Mouse (Mus musculus): Measurements from ENCODE around the gene Arhgap10. TPM values are rescaled to one million over a fixed set of nuclear protein-coding genes. Genes with fewer than 3 reads are reported as not detected.

Arhgap10 gene
- polyA plus RNA-seq, 1 experiment from 2014 or later: 116 TPM

DNA sequence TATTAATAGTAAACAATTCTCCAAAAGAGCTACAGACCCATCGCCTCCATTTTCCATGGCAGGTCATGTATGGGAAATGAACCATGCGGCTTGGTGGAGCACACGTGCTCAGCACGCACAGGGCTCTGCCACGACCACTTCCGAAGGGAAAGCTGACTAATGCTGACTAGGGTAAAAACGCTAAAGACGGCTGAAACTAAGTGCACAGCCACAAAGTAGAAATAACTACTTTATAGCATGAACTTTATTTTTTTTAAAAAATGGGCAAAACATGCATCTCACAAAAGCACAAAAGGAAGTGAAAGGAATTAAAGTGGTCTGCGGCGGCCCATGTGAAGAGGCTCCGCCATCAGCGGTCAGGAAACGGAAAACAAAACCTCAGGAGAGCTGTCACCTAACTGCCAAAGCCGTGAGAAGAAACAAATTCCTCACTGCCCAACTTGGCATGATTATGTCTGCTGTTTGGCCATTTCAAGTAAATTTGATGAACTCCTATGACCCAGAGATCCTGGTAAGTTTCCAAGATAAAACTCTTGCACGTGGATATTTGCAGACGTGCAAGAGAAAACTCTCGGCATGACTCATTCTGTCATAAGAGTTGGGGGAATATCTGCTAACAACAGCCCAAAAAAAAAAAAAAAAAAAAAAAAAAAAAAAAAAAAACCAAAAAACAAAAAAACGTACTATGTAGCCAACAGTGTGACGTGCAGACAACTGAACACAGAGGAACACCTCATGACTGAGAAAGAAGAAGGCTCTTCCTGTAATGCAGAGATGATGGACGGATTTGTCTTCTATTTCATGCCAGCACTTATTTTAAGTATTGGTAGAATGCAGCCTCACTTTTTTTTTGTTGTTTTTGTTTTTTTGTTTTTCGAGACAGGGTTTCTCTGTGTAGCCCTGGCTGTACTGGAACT, 66.0 kb downstream of the Arhgap10 start:
- Histone ChIP-seq H3K36me3 (ENCODE audit: inconsistent target) (peaks cover 15% of the 10 kb centered on the region), H3K79me2 (ENCODE audit: inconsistent target) (peaks cover 90% of the 10 kb centered on the region), H3K4me3 (ENCODE audit: inconsistent target) (no peak overlapping the region), H3K27ac (peak overlapping the region; percentile 90)
- WGBS (ENCODE audit: missing documents): 48% methylated on average over 20 of the region's 21 CpGs

DNA sequence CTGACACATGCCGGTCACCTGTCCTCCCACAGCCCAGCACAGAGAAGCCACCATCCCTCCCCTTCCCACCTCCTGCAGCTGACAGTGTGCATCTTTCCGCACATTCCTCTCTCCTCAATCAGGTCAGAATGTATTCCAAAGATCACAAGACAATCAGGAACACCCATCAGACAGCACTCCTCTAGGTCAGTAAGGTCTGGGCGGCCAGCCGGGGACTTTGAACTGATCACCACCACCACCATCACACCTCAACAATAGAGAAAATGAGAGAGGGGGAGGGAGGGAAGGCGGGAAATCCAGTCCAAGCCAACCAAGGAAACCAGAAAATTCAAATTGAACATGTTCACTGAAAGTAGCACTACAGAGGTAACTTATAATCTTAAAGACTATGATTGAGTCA, 66.7 kb downstream of the Arhgap10 start:
- peaks cover 15% of the 10 kb centered on the region for H3K36me3 ChIP-seq (ENCODE audit: inconsistent target)
- peaks cover 90% of the 10 kb centered on the region for H3K79me2 ChIP-seq (ENCODE audit: inconsistent target)
- H3K4me3 ChIP-seq (ENCODE audit: inconsistent target): no peak overlapping the region
- H3K27ac ChIP-seq: peak overlapping the region; percentile 90
- WGBS (ENCODE audit: missing documents): 96% methylated on average over 5 of the region's 5 CpGs

DNA sequence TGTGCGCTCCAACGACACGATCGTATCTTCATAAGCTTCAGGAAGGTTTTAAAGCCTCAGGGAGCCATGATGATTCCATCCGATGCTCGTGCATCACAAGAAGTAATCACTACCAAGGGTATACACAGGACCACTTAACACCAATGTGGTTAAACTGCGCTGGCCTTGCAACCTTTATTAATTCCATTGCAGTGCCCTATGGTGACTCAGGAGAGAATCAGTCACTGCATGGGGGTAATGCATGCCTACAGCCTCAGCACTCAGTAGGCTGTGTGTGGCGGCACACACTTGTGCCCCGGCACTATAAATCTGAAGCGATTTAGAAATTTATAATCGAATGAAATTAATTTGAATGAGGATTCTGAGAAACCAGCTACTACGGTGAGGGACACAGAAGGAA, 71.5 kb downstream of the Arhgap10 start:
- peak overlapping the region; percentile 95; the same call in 1 of the 2 replicates for H3K27ac ChIP-seq
- H3K36me3 ChIP-seq (ENCODE audit: inconsistent target): peaks cover 15% of the 10 kb centered on the region

DNA sequence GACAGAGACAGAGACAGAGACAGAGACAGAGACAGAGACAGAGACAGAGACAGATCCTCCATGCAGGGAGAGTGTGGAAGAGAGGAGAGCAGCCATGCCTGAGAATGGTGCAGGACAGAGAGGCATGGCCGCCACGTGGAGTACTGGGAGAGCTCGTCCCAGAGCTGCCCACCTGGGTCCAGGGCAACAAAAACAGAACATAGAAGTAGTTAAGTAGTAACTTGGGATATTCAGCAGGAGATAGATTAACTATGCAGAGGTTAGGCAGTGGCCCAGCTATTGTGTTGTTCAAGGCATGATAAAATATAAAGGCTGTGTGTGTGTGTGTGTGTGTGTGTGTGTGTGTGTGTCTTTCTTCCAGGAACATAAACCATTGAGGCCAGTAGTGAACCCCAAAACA, 72.1 kb downstream of the Arhgap10 start:
- Histone ChIP-seq H3K79me2 (ENCODE audit: inconsistent target) (peaks cover 84% of the 10 kb centered on the region), H3K36me3 (ENCODE audit: inconsistent target) (peaks cover 14% of the 10 kb centered on the region), H3K4me3 (ENCODE audit: inconsistent target) (no peak overlapping the region), H3K27ac (peak overlapping the region; percentile 95)
- 86% methylated on average over 3 of the region's 3 CpGs for WGBS (ENCODE audit: missing documents)

More for the DNA sequence above, 71.5 kb downstream of the Arhgap10 start:
- no peak overlapping the region for H3K4me3 ChIP-seq (ENCODE audit: inconsistent target)
- 98% methylated on average over 12 of the region's 12 CpGs for WGBS (ENCODE audit: missing documents)
- peaks cover 84% of the 10 kb centered on the region for H3K79me2 ChIP-seq (ENCODE audit: inconsistent target)

DNA sequence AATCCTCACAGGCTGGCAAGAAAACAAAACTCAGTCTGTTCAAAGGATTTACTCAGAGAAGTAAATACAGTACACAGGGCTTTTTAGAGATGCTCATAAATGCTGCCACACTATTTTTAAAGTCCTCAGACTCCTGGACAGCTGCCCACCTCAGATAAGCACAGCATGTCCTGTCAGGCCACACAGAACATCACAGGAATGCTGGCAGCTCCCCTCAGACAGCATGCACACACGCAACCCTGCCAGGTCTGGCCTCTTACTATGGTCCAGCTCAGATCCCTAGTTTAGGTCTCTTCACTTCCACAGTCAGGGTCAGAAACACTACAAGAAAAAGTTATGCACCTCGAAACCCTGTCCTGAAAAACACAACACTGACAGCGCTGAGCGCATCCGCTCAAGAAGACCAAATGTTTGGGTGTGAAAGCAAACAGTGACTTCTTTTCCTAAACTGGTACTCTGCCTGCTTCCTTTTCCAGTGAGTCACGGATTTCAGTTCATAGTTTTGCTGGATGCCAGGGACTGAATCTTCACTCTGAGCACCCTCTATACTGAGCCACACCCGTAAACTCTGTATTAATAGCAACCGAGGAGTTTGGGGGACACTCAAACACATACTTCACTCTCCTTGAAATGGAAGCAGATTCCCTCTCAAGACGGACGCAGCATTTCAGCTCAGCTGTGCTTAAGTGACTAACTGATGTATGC, 73.4 kb downstream of the Arhgap10 start:
- H3K27ac ChIP-seq: peak overlapping the region; percentile 95
- peaks cover under 1% of the 10 kb centered on the region for H3K36me3 ChIP-seq (ENCODE audit: inconsistent target)
- WGBS (ENCODE audit: missing documents): 74% methylated on average over 10 of the region's 10 CpGs
- H3K4me3 ChIP-seq (ENCODE audit: inconsistent target): no peak overlapping the region
- peaks cover 84% of the 10 kb centered on the region for H3K79me2 ChIP-seq (ENCODE audit: inconsistent target)

DNA sequence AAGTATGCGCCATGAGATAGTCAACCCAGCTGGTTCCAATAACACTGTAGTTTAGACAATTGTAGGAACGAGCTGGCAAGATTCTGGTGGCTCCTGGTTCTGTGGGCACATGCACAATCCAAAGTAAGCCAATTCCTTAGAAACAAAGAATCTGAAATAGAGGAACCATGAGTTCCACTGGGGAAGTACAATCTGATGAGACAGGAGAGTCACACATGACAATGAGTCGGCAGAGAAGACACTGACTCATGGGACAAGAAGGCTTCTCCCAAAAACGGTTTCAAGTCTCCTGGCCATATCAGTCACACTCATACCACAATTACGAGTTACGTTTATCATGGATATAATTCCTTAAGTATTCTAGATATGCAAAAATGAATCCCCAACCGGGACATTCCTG, 75.3 kb downstream of the Arhgap10 start:
- 50% methylated on average over 5 of the region's 7 CpGs for WGBS (ENCODE audit: missing documents)
- Histone ChIP-seq H3K79me2 (ENCODE audit: inconsistent target) (peaks cover 88% of the 10 kb centered on the region), H3K36me3 (ENCODE audit: inconsistent target) (no peaks in the 10 kb centered on the region; the same call in 1 of the 2 replicates), H3K27ac (peak overlapping the region; percentile 95), H3K4me3 (ENCODE audit: inconsistent target) (no peak overlapping the region)

DNA sequence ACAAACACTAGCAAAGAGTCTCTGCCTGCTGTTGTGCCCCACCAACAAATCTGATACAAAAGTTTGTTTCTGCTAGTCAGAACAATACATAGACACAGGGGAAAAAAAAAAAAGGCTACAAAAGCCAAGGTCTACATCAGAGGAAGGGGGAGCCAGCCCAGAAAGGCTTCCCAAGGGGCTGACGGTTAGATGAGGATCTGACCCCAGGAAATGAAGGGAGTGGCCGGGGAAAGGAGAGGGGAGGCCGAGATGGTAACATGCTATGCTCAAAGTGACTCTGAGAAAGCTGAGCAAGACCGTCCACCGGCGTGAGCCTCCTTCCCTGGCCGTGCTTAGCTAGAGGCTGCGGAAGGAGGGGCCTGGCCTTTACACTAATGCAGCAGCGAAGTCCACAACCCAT, 76.8 kb downstream of the Arhgap10 start:
- Histone ChIP-seq H3K36me3 (ENCODE audit: inconsistent target) (no peaks in the 10 kb centered on the region), H3K4me3 (ENCODE audit: inconsistent target) (no peak overlapping the region), H3K27ac (peak overlapping the region; percentile 95), H3K79me2 (ENCODE audit: inconsistent target) (peaks cover 88% of the 10 kb centered on the region)
- 81% methylated on average over 9 of the region's 9 CpGs for WGBS (ENCODE audit: missing documents)

DNA sequence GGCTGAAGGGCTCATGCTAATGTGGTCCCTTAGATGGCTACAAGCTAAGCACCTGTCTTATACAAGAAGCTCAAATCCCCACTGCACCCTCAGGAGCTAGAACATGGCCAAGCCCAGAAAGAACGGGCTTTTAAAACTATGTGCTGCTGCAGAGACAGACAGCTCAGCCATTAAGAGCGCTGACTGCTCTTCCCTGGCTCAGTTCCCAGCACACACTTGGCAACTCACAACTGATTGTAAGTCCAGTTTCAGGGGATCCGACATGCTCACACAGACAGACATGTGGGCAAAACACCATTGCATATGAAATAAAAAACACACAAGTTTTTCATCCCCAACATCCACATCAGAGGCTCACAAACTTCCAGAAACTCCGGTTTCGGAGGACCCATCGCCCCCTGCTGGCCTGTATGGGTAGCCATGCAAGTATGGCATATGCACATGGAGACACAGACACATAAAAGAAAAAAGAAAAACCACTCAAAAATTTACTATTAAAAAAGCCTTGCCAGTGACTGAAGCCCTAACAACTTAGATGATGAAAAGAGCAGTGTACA, 77.4 kb downstream of the Arhgap10 start:
- Histone ChIP-seq H3K27ac (peak overlapping the region; percentile 95), H3K4me3 (ENCODE audit: inconsistent target) (no peak overlapping the region), H3K79me2 (ENCODE audit: inconsistent target) (peaks cover 88% of the 10 kb centered on the region), H3K36me3 (ENCODE audit: inconsistent target) (no peaks in the 10 kb centered on the region)
- 93% methylated on average over 6 of the region's 6 CpGs for WGBS (ENCODE audit: missing documents)

DNA sequence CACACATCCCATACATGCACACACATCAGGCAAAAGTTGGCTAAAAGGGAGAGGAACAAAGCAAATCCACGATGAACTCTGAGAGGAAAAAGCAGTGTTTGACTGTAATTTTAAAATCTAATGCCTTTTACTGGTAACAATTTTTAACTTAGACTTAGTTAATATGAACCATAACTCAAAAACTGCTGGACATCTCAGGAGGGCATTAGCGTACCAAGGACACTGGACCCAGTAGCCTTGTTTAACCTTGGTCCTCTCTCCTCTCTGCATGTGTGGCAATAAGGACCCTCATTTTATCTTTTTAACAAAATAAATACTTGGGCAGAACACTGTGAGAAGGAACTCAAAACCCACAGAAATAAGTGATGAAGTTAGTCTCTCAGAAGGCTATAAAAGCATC, 78.1 kb downstream of the Arhgap10 start:
- no peak overlapping the region for H3K27ac ChIP-seq
- WGBS (ENCODE audit: missing documents): 96% methylated on average over 2 of the region's 2 CpGs
- H3K79me2 ChIP-seq (ENCODE audit: inconsistent target): peaks cover 92% of the 10 kb centered on the region
- no peaks in the 10 kb centered on the region for H3K36me3 ChIP-seq (ENCODE audit: inconsistent target)
- no peak overlapping the region for H3K4me3 ChIP-seq (ENCODE audit: inconsistent target)

DNA sequence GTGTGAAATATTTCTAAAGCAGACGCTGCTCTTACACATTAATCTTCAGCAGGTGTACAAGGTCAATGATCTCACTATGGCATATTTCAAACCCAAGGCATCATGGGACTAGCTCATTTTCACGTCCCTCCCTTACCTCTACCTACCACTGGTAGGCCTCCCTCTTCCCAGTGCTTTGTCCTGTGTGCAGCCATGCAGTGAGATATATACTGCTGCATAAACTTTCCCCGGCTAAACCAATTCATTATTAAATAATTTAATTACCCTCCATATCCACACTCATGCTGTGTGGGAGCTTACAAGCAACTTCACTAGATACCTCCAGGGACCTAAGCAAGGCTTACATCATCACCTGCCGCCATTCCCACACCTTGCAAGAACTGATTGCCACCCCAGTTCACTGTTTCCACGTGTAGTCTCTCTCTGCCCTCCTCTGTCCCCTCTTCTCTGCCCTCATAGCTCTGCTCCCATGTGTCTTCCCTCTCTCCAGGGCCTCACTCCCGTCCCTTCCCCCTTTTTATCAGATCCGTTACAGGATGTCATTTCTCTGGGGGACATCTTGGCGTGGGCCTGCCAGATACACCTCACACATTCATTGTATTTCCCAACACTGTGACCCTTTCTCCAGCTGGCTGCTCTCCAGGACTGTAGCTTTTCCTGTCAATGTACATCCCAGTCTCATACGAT, 79.8 kb downstream of the Arhgap10 start:
- H3K36me3 ChIP-seq (ENCODE audit: inconsistent target): no peaks in the 10 kb centered on the region
- no peak overlapping the region for H3K27ac ChIP-seq
- H3K79me2 ChIP-seq (ENCODE audit: inconsistent target): peaks cover 92% of the 10 kb centered on the region
- WGBS (ENCODE audit: missing documents): 86% methylated on average over 9 of the region's 9 CpGs
- no peak overlapping the region for H3K4me3 ChIP-seq (ENCODE audit: inconsistent target)

DNA sequence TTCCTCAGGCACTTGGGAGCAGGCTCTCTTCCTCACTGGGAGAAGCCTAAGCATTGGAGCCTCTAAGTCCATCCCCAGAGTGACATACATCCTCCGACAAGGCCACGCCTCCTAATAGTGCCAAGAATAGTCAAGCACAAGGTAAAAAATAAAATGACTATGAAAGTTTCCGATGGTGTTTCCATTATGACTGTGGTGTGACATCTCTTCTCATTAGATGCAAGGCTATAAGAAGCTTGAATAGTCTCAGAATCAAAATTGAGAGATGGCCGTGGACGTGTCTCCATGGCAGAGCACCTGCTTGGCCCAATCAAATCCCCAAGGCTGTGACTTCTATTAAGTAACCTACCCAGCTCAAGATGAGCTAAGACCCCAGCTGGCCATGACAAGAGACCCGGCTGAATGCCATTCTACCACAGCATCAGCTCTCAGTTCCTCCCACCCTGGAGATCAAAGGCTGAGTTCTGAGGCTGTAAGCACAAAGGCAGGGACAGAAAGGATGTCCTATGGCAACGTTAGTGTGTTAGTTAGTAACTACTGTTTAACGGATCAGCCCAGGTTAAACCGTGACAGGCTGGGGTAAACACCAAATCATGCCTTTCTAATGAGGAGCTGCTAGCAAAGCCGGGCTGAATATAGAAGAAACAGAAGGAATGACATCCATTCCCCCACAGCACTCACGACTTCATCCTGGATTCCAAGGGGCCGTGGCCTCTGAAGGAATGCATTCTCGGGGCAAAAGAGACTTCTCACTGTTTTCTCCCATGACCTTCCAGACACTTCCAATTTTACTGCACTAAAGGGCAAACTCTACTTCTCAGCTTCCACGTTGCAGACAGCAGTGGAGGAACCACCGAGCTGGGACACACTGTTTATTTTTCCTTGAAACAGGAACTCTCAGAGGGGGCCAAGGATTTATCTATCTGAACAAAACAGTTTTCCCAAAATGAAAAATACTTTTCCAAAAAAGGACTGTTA, 81.5 kb downstream of the Arhgap10 start:
- no peak overlapping the region for H3K4me3 ChIP-seq (ENCODE audit: inconsistent target)
- 86% methylated on average over 15 of the region's 15 CpGs for WGBS (ENCODE audit: missing documents)
- H3K36me3 ChIP-seq (ENCODE audit: inconsistent target): peaks cover 3% of the 10 kb centered on the region; the same call in 1 of the 2 replicates
- no peak overlapping the region for H3K27ac ChIP-seq
- peaks cover 97% of the 10 kb centered on the region for H3K79me2 ChIP-seq (ENCODE audit: inconsistent target)

DNA sequence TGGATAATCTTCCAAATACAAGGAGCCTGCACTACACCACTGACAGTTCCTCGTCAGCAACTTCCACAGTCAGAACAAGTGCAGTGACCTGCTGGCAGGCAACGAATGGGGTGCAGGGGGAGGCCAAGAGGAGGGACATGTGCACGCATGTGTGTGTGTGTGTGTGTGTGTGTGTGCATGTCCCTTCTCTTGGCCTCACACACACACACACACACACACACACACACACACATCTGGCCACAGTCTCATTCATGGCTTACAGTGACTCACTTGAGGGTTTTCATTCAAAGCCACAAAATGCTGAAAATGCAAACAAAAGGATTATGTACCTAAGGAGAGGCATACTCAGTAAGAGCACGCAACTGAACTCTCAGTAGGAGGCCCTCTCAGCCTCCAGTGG, 84.5 kb downstream of the Arhgap10 start:
- peaks cover 97% of the 10 kb centered on the region for H3K79me2 ChIP-seq (ENCODE audit: inconsistent target)
- H3K36me3 ChIP-seq (ENCODE audit: inconsistent target): peaks cover 25% of the 10 kb centered on the region; the same call in 1 of the 2 replicates
- WGBS (ENCODE audit: missing documents): 74% methylated on average over 3 of the region's 4 CpGs
- H3K27ac ChIP-seq: peak overlapping the region; percentile 45
- H3K4me3 ChIP-seq (ENCODE audit: inconsistent target): no peak overlapping the region

DNA sequence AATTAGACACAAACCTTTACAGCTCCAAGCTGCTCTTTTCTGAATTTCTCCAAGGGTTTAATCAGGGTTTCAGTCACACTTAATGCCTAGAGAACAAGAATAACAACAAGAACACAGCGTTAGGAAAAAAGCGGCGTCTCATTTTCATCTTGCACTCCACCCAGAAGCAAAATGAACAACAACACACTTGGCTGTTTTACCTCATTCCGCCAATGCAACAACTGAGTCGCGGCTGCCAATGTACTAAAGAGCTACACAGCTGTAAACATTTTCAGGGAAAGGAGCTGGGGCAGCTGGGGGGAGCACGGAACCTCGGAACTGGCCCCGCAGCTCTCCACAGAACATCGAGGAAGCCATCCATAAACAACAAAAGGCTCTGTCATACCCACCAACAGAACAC, 85.0 kb downstream of the Arhgap10 start:
- Histone ChIP-seq H3K4me3 (ENCODE audit: inconsistent target) (no peak overlapping the region), H3K27ac (peak overlapping the region; percentile 45), H3K79me2 (ENCODE audit: inconsistent target) (peaks cover 97% of the 10 kb centered on the region), H3K36me3 (ENCODE audit: inconsistent target) (peaks cover 25% of the 10 kb centered on the region; the same call in 1 of the 2 replicates)
- WGBS (ENCODE audit: missing documents): 94% methylated on average over 10 of the region's 10 CpGs
